Mouse (Mus musculus) v-Abl transformed pro-B cells (cell line): ENCODE measurements around the gene Parp9.
"Not testable (repeated sequence)": the region's sequence is repeated elsewhere in the genome, so short reads cannot be mapped to it uniquely, and the experiment has no call there.

ENCODE experiments used
- in situ Hi-C, 2 experiments: fragments of 400-800 bp; cut with MboI; formaldehyde crosslinking; loops; one replicate each; pipeline ENCODE4 v1.15.1; 2025; ENCODE audit not compliant: unreplicated experiment in 2 of 2

Gene Parp9

DNA sequence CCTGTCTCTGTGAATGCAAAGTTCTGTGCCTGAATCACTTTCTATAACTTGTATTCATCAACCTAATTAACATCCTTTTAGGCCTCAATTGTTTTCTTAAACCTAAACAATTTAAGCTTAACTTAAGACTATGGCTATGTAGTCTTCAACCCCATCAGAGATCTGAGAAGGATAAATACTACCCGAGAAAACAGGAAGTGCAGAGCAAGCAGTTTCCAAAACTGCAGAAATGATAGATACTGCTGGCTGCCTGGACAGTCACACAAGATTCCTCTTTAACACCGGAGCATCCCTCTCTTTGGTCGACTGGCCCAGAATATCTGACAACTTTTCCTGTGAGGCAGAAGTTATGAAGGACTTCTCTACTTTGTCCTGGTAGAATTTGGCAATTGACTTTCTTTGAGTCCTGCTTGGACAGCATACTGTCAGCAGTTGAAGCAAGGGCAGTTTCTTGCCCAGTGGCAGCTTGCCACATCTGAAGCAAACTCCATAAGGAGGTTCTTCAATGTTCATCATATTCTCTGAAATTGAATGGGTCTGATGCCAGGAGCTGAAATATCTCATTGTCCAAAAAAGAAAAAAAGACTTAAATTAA is 15.9 kb upstream of the Parp9 start:
- in situ Hi-C loops: loop anchor here in 1 of 2 experiments (25.0 kb wide), 1 partner anchor 810 kb away; no protein-coding TSS in a partner anchor

DNA sequence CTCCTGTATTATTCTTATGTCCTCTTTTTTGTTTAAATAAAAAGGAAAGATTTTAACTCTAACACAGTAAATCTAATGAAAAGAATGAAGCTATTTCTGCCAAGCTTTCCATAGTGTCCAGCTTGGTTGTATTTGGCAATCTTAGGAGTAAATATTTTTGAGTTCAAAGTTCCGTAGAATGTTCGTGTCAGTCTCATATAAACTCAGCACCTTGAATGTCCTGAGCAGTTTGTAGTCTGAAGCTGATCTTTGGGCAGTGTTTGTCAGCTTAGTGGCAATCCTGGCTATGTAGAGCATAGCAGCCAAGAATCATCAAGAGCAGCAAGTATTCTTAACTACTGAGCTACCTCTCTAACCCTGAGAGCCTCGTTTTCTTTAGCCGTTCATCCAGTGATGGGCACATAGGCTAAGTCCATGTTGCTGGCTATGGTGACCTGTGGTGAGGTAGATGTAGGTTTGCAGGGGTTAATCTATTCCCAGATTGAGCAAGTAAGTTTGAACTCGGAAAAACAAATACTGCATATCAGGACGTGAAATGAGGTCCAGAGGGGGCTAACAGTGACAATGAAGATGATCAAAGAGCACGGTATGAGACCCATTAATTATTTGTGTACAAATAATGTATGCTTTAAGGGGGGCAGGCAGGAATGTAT is 14.6 kb upstream of the Parp9 start:
- in situ Hi-C loops: loop anchor here in 1 of 2 experiments (25.0 kb wide), 1 partner anchor 811 kb away; no protein-coding TSS in a partner anchor

DNA sequence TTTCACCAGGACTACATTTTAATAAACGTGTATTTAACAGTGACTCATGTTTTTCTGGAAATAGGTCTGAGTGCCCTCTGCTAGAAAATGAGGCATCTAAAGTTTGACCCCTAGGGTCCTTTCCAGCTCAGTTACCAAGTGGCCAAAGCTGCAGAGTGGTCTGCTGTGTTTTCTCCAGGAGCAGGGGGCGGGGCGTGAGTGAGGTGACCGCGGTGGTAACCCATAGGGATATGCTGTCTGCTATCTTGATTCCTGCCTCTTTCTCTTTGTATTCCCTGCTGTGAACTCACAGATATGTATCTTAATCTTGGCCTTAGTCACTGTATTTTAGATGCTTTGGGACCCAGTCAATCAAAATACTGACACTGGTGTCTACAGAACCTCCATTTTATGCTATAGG is 13.9 kb upstream of the Parp9 start:
- in situ Hi-C loops: loop anchor here in 1 of 2 experiments (25.0 kb wide), 1 partner anchor 812 kb away; no protein-coding TSS in a partner anchor

DNA sequence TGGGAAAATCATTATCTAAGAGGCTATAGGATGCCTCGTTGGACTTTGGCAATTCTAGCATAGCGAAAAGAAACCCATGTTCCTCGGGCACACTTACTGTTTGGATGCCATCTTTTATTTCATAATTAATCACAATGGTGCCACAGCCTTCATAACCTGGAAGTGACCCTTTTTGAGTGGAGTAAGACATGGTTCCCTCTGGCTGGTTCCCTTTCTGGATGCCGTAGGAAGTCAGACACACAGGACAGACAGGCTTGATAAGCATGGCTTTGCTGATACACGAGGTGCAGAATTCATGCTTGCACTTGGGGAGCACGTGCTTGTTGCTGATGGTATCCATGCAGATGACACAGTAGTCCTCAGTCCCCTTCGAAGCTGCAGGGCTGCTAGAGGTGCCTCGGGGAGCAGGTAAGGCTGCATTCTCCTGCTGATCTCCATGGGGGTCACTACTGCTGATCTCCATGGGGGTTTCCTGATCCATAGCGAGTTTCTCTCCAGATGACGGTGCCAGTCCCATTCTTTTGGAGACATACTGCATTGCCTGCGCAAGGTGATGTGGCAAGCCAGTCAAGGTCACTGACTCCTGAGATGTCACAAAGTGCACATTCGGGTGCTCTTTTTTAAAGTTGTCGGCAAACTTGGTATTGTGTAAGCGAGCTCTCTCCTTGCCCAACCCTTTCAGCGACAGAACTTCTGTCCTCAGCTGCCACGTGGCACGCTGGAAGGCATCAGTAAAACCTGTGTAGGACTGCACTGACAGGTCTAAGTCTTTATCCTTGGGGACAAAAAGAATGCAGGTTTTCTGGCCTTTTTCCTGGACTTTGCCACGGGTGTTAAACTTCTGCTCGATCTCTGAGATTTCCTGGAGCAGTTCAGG is 5.9 kb upstream of the Parp9 start:
- in situ Hi-C loops: loop anchor here in 1 of 2 experiments (10.0 kb wide), 1 partner anchor 198 kb away; no protein-coding TSS in a partner anchor

DNA sequence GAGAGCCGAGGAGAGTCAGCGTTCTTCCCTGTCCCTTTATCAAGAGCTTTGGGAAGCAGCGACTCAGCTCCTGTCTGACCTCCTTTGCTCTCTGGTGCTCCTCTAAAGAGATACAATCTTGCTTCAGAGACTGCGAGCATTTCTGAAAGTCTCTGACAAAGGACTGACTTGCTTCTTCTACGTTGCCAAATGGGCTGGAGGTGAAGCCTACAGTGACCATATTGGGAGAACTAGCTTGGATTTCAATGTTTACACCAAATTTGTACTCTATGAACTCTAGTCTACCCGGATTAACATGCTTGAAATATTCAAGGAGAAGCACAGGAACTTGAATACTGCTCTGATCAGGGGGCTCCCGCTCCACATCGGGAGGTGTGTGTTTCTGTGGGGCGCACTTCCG is 5.1 kb upstream of the Parp9 start:
- in situ Hi-C loops: loop anchor here in 1 of 2 experiments (10.0 kb wide), 1 partner anchor 198 kb away; no protein-coding TSS in a partner anchor

DNA sequence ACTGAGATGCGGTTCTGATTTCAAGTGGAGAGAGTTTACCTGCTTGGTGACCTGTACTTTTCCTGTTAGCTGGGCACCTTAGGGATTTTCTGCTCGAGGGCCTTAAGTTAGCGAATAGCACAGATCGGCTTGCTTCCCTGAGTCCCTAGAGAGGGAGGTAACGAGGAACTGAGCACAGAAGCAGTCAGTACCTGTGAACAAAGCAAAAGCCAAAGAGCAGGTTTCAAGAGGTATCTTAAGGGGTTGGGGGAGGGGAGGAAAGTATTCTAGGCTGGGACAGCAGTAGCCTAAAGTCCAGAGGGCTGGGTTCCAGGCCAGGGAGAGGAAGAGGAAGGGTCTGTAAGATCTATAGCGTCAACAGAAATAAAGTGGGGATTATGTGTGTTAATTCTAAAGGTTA is 991 bp downstream of the Parp9 start:
- in situ Hi-C loops: loop anchor here (5.0 to 10.0 kb wide), 2 partner anchors 67 to 204 kb away; partner anchors contain the start of gene Parp14 (in 2 of the 2)

DNA sequence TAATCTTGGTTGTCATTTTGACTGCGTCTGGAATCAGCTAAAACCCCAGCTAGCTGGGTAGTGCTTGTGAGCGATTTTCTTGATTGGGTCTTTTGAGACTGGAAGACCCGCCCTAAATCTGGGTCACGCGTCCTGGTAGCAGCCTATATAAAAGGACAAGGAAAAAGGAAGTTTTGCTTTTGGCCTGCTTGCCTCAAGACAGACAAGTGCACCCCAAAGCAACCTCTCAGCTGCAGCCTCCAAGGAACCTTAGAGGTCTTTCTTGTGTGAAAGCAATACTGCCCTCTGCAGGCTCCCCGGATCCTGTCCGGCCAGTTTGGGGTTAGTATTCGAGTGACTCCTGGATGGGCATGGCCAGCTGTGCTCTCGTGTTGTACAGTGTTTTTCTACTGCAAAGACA is 1.4 kb downstream of the Parp9 start:
- in situ Hi-C loops: loop anchor here (5.0 to 10.0 kb wide), 2 partner anchors 67 to 205 kb away; partner anchors contain the start of gene Parp14 (in 2 of the 2)

DNA sequence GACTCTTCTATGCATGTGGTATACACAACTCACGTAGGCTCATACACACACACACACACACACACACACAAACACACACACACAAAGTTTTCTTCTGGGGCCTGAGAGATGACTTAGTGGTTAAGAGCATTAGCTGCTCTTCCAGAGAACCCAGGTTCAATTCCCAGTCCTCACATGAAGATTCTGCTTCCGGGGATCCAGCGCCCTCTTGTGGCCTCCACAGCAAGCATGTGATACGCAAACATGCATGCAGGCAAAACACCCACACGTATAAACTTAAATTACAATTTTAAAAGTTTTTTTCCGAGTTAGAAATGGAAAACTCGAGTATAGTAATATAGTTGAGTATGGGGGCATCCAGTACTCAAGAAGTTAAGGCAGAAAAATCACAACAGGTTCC is 3.1 kb downstream of the Parp9 start:
- in situ Hi-C loops: no loop called here

DNA sequence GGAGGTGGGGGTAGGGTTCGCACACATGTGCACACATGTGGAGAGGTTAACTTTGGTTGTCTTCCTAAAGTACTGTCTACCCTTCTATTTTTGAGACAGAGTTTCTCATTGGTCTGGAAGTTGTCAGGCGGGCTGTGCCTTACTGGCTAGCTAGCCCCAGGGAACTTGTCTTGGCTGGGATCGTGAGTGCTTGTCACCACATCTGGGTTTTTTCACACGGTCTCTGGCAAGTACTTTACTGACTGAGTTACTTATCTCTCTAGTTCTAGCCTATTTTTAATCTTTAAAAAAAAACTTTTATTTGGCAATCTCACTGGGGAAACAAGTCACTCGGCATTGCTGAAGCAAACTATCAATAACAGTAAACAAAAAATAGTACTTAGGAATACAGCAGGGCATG is 11.0 kb downstream of the Parp9 start:
- in situ Hi-C loops: no loop called here

DNA sequence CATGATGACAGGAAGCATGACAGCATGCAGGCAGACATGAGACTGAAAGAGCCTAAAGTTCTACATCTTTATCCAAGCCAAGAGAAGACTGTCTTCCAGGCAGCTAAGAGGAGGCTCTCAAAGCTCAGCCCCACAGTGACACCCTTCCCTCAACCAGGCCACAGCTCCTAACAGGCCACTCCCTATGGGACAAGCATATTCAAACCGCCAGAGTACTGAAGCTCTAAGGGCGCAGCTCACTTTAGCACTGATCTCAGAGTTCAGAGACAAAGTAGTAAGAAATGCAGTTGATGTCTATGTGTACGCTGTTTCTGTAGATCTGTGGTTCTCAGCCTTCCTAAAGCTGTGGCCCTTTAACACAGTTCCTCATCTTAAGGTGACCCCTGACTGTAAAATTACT is 12.9 kb downstream of the Parp9 start:
- in situ Hi-C loops: no loop called here

DNA sequence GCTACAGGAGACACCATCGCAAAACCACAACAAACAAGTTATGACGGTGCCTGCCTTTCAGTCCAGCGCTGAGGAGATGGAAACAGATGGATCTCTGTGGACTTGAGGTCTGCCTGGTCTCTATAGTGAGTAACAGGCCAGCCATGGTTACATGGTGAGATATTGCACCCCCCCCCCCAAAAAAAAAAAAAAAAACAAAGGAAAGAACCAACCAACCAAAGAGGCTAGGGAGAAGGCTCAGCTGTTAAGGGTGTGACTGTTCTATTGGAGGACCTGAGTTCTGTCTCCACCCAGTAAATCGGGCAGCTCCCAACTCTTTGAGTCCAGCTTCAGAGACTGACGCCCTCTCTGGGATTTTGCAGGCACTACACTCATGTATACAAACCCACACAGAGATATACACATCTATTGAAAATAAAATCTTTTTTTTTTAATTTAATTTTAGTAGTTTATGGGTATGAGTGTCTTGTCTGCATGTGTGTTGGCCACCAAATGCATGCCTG is 14.4 kb downstream of the Parp9 start:
- in situ Hi-C loops: no loop called here

DNA sequence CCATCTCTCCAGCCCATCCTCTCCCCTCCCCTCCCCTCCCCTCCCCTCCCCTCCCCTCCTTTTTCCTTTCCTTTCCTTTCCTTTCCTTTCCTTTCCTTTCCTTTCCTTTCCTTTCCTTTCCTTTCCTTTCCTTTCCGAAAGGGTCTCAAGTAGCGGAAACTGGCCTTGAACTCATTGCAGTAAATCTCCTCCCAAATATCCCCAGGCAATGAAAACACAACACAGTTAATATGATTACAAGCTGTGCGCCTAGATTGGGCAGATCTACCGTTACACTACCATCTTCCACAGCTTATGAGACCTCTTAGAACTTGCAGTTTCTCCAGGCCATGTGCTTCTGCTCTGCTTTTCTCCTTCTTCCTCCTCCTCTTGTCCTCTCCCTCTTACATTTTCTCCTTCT is 27.7 kb downstream of the Parp9 start:
- in situ Hi-C loops: not testable (repeated sequence)

DNA sequence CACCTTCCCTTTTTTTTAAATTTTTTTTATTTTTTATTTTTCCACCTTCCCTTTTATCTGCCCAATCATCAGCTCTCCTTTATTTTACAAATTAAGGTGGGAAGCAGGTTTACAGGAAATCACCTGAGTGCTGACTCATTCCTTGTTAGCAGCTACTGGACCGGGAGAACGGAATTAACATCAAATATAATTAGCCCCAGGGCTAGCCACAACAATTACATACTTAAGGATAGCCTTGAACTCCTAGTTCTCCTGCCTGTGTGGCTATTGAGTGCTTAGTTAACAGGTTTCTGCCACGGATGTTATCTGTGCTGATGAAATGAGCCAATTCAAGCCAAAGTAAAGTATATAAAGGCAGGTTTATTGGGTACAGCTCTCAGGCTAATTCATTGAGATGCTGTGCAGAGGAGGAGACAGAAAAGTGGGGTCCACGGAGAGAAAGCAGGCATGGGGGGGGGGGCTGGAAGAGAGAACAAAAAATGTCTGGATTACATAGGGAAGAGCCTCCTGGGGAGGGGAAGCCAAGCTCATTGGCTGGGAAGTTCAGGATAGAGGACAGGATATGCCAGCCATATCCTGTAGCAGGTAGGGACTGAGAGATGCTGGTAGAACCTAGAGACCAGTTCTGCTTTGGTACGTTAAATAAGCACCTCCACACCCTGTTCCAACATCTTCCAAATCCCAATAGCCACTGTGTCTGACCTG is 28.3 kb downstream of the Parp9 start:
- in situ Hi-C loops: no loop called here

DNA sequence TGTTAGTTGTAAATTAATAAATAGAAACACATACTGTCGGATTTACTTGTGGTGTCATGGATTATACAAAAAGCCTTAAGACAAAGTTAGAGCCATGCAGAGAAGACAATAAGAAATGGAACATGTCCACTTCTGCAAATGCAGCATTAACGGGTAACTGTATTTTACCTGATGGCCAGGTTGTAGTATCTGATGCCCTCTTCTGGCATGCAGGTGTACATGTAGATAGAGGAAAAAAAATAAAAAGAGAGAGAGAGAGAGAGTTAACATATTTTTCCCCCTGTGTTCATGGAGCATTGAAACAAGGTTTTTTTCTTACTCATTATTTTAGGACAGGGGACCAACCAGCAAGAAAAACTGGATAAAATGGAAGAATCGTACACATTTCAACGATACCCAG is 29.0 kb downstream of the Parp9 start:
- in situ Hi-C loops: no loop called here

DNA sequence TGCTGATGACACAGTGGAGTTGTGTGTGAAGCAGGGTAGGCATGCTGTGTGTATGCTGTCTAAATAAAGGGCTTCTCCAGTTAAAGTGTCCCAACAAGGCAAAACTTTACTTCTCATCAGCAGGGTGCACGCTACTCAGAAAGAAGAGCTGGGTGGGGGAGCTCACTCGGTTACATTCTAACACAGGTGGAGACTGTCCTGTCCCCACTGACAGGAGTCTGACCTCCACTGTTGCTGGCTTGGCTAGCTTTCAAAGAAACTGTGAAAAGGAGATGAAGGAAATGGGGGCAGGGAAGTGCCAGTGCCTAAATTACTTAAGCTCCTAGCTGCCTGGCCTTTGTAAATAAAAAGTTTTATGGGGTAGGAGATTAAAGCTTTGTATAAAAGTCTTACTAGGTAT is 29.9 kb downstream of the Parp9 start:
- in situ Hi-C loops: no loop called here

DNA sequence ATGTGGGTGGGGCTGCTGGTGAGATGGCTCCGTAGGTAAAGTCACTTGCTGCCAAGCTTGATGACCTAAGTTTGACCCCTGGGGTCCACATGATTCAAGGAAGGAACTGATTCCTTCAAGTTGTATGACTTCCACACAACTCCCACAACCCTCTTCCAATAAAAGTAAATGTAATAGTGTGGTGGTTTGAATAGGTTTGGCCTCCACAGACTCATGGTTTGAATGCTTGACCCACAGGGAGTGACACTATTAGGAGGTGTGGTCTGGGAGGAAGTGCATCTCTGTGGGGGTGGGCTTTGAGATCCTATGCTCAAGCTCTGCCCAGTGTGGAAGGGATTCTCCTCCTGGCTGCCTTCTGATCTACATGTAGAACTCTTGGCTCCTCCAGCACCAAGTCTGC is 35.8 kb downstream of the Parp9 start:
- in situ Hi-C loops: no loop called here

DNA sequence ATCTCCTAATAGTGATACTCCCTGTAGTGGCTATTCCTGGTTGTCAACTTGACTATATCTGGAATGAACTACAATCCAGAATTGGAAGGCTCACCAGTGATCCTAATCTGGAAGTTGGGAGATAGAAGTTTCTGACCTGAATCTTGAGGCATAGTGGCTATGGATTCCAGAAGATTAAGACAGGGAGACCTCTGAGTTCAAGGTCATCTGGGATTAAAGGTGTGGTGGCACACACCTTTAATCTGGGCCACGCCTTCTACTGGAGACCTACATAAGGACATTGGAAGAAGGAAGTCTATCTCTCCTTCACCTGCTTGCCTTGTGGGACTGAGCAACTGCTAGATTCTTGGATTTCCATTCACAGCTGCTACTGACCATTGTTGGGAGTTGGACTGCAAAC is 40.2 kb downstream of the Parp9 start, which contains the start of gene Kpna1:
Gene Kpna1, plus strand, starts transcription at position 301 of the 400 bp plus-strand sequence.
- in situ Hi-C loops: not testable (repeated sequence)

DNA sequence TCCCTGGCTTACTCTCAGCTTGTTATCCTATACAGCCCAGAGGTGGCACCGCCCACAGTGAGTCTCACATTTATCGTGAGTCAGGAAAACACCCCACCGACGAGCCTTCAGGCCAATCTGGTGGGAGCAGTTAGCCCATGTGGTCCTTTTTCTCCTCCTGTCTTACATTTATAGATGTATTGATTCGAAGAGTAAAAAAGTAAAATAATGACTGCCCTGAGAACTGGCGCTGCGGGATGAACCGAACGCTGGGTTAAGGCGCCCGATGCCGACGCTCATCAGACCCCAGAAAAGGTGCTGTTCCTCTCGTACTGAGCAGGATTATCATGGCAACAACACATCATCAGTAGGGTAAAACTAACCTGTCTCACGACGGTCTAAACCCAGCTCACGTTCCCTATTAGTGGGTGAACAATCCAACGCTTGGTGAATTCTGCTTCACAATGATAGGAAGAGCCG is 43.1 kb downstream of the Parp9 start:
- in situ Hi-C loops: no loop called here

DNA sequence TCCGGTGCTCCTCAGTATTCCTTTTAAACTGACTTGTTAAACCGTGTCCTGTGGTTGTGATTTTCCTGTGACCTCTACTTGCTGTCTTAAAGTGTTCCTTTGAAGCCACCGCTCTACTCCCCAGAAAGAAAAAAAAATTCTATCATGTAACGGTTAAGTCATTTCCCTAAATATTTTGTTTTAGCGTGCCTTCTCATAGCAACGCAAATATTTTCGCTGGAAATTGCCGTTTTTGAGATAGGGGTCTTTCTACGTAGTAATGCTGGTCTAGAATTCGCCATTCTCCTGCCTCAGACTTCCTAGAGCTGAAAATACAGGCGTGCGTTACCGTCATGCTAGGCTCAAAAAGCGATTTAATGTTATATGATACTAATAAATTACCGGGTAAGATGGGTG is 44.2 kb downstream of the Parp9 start:
- in situ Hi-C loops: no loop called here

DNA sequence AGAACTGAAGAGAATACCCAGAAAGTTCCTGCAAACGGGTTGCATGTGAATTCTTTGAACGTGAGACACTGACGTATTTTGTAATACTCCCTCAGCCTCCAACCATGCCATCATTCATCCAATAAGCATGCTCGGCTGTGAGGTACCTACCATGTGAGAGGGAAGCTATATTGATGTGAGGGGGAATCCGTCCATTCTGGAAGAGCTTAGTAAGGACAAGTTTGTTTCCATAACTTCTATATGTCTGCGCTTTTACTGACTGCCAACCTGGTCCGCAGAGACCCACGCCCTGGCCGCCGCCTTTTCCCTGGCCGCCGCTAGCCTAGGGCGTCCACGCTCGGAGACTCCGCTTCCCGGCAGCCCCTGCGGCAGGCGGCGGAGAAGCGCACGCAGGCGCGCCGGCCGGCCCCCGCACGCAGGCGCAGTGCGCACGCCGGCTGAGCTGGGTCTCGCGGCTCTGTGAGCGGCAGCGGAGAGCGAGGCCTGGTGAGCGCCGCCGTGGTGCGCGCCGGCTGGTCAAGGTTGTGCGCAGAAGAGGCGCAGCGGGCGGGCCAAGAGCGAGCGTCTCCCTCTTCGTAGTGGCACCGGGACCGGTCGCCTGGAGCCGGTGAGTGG is 44.7 kb downstream of the Parp9 start:
- in situ Hi-C loops: no loop called here
